Mouse (Mus musculus) MEL (cell line): Measurements from ENCODE around the gene Higd1a. TPM values are rescaled to one million over a fixed set of nuclear protein-coding genes. Genes with fewer than 3 reads are reported as not detected.
A peak's percentile ranks its signal among the peaks of the same experiment; 100 is the strongest.

Source experiments
- DNase-seq: peaks from one replicate; pipeline ENCODE4 v3.0.0; 2011; ENCODE audit warnings: low read depth, low spot score
- H3K27ac ChIP-seq: 2 replicates; pipeline ENCODE4 v1.5.1; 2012; ENCODE audit warnings: low read depth, mild to moderate bottlenecking, control low read depth, low read length, moderate library complexity; ENCODE audit not compliant: control insufficient read depth
- H3K27me3 ChIP-seq, 2 experiments: fragments of 150-350 bp in 1 of 2; sonication (generic) in 1 of 2; 2 replicates each; pipeline ENCODE4 v1.6.1; 2012; ENCODE audit warnings: low read length in 2 of 2, mild to moderate bottlenecking in 2 of 2, improper control_type of control experiment in 1 of 2, moderate library complexity in 1 of 2; ENCODE audit not compliant: insufficient read depth in 2 of 2, control insufficient read depth in 1 of 2
- H3K36me3 ChIP-seq, 2 experiments: 2 replicates each; pipeline ENCODE4 v1.6.1; 2012 to 2014; ENCODE audit warnings: low read length in 2 of 2, improper control_type of control experiment in 1 of 2, inconsistent platforms in 1 of 2, mild to moderate bottlenecking in 1 of 2; ENCODE audit not compliant: insufficient read depth in 2 of 2, control insufficient read depth in 1 of 2
- H3K4me1 ChIP-seq, 2 experiments: fragments of 150-350 bp in 1 of 2; sonication (generic) in 1 of 2; 2 replicates each; pipeline ENCODE4 v1.6.1; 2012; ENCODE audit warnings: low read length in 2 of 2, improper control_type of control experiment in 1 of 2, mild to moderate bottlenecking in 1 of 2; ENCODE audit not compliant: insufficient read depth in 2 of 2, control insufficient read depth in 1 of 2
- H3K4me3 ChIP-seq, 2 experiments: fragments of 150-350 bp in 1 of 2; sonication (generic) in 1 of 2; 2 replicates each; pipeline ENCODE4 v1.5.1; 2012; ENCODE audit warnings: low read depth in 2 of 2, low read length in 2 of 2, mild to moderate bottlenecking in 2 of 2, moderate library complexity in 2 of 2, control low read depth in 1 of 2, improper control_type of control experiment in 1 of 2; ENCODE audit not compliant: control insufficient read depth in 1 of 2, insufficient read depth in 1 of 2
- H3K79me2 ChIP-seq: 2 replicates; pipeline ENCODE4 v1.6.1; 2012; ENCODE audit warnings: mild to moderate bottlenecking, low read length, moderate library complexity; ENCODE audit not compliant: control insufficient read depth, poor library complexity, insufficient read depth
- H3K9ac ChIP-seq: 2 replicates; pipeline ENCODE4 v1.6.1; 2012; ENCODE audit warnings: low read depth, mild to moderate bottlenecking, control low read depth, low read length, moderate library complexity; ENCODE audit not compliant: control insufficient read depth, poor library complexity, severe bottlenecking
- H3K9me3 ChIP-seq: fragments of 150-350 bp; sonication (generic); replicated peaks from 2 replicates; pipeline ENCODE4 v1.6.1; 2012; ENCODE audit warnings: mild to moderate bottlenecking, low read length, improper control_type of control experiment, moderate library complexity; ENCODE audit not compliant: insufficient read depth
- CHD1 ChIP-seq: IDR thresholded peaks from 2 replicates; pipeline ENCODE4 v1.6.1; 2012; ENCODE audit warnings: low read depth, mild to moderate bottlenecking, inconsistent platforms, low read length, improper control_type of control experiment
- ELF1 ChIP-seq: IDR thresholded peaks from 2 replicates; pipeline ENCODE4 v1.6.1; 2014; ENCODE audit warnings: low read depth, mild to moderate bottlenecking, inconsistent platforms, low read length, improper control_type of control experiment, moderate library complexity
- EP300 ChIP-seq, 2 experiments: IDR thresholded peaks; 2 replicates each; pipeline ENCODE4 v1.6.1; 2011; ENCODE audit warnings: improper control_type of control experiment in 2 of 2, low read length in 2 of 2, low read depth in 1 of 2, mild to moderate bottlenecking in 1 of 2
- GABPA ChIP-seq: IDR thresholded peaks from 2 replicates; pipeline ENCODE4 v1.6.1; 2012; ENCODE audit warnings: low read depth, mild to moderate bottlenecking, inconsistent platforms, low read length, improper control_type of control experiment, moderate library complexity
- KAT2A ChIP-seq: conservative IDR thresholded peaks from 2 replicates; pipeline ENCODE4 v1.6.1; 2012; ENCODE audit warnings: low read depth, low read length, improper control_type of control experiment, inconsistent platforms
- MAFK ChIP-seq: IDR thresholded peaks from 2 replicates; pipeline ENCODE4 v1.6.1; 2011; ENCODE audit warnings: low read depth, mild to moderate bottlenecking, low read length, improper control_type of control experiment, borderline replicate concordance
- MAX ChIP-seq: IDR thresholded peaks from 2 replicates; pipeline ENCODE4 v1.6.1; 2011; ENCODE audit warnings: low read length, improper control_type of control experiment
- MYC ChIP-seq: IDR thresholded peaks from 2 replicates; pipeline ENCODE4 v1.6.1; 2011; ENCODE audit warnings: low read depth, mild to moderate bottlenecking, low read length, improper control_type of control experiment, moderate library complexity
- NRF1 ChIP-seq: IDR thresholded peaks from 2 replicates; pipeline ENCODE4 v1.6.1; 2014; ENCODE audit warnings: low read depth, mild to moderate bottlenecking, inconsistent platforms, low read length, improper control_type of control experiment, moderate library complexity; ENCODE audit not compliant: poor library complexity, insufficient read depth, severe bottlenecking
- POLR2A ChIP-seq, 2 experiments: IDR thresholded peaks; 2 replicates each; pipeline ENCODE4 v1.6.1; 2011 to 2012; ENCODE audit warnings: low read length in 2 of 2, mild to moderate bottlenecking in 2 of 2, control low read depth in 1 of 2, improper control_type of control experiment in 1 of 2, low read depth in 1 of 2, moderate library complexity in 1 of 2; ENCODE audit not compliant: control insufficient read depth in 1 of 2, insufficient read depth in 1 of 2, poor library complexity in 1 of 2
- RAD21 ChIP-seq: IDR thresholded peaks from 2 replicates; pipeline ENCODE4 v1.6.1; 2011; ENCODE audit warnings: mild to moderate bottlenecking, low read depth, low read length, improper control_type of control experiment
- RCOR1 ChIP-seq: IDR thresholded peaks from 2 replicates; pipeline ENCODE4 v1.6.1; 2012; ENCODE audit warnings: low read depth, mild to moderate bottlenecking, inconsistent platforms, low read length, improper control_type of control experiment
- SIN3A ChIP-seq: IDR thresholded peaks from 2 replicates; pipeline ENCODE4 v1.6.1; 2012; ENCODE audit warnings: low read length, improper control_type of control experiment, inconsistent platforms
- SMC3 ChIP-seq: IDR thresholded peaks from 2 replicates; pipeline ENCODE4 v1.6.1; 2011; ENCODE audit warnings: low read depth, low read length, improper control_type of control experiment
- TAL1 ChIP-seq: IDR thresholded peaks from 2 replicates; pipeline ENCODE4 v1.6.1; 2012; ENCODE audit warnings: mild to moderate bottlenecking, inconsistent platforms, low read length, moderate library complexity, mixed read lengths
- TBP ChIP-seq: IDR thresholded peaks from 2 replicates; pipeline ENCODE4 v1.8.0; 2011; ENCODE audit warnings: low read depth, low read length, improper control_type of control experiment
- TCF12 ChIP-seq: IDR thresholded peaks from 2 replicates; pipeline ENCODE4 v1.6.1; 2014; ENCODE audit warnings: low read depth, mild to moderate bottlenecking, inconsistent platforms, low read length, improper control_type of control experiment, moderate library complexity
- UBTF ChIP-seq: IDR thresholded peaks from 2 replicates; pipeline ENCODE4 v1.6.1; 2012; ENCODE audit warnings: low read depth, mild to moderate bottlenecking, inconsistent platforms, low read length, improper control_type of control experiment, moderate library complexity, borderline replicate concordance; ENCODE audit not compliant: insufficient read depth
- USF1 ChIP-seq: IDR thresholded peaks from 2 replicates; pipeline ENCODE4 v1.6.1; 2014; ENCODE audit warnings: low read depth, mild to moderate bottlenecking, inconsistent platforms, low read length, improper control_type of control experiment, moderate library complexity
- ZMIZ1 ChIP-seq: IDR thresholded peaks from 2 replicates; pipeline ENCODE4 v1.6.1; 2012; ENCODE audit warnings: low read depth, mild to moderate bottlenecking, inconsistent platforms, low read length, improper control_type of control experiment, moderate library complexity
- polyA plus RNA-seq, 2 experiments: library from polyadenylated mRNA; stranded (reverse) in 1 of 2; unstranded in 1 of 2; fragments of >175 nt in 1 of 2; fragments of >200 nt in 1 of 2; gene quantifications; 2 replicates each; pipeline versions ENCODE4 v1.2.1 to v1.2.4; 2012; ENCODE audit warnings: low replicate concordance in 2 of 2, low read depth in 1 of 2; ENCODE audit not compliant: insufficient read length in 2 of 2, insufficient read depth in 1 of 2, missing spikeins in 1 of 2
- total RNA-seq: library from RNA; depleted of rRNA; stranded (reverse); fragments of 300-350 nt; gene quantifications from 2 replicates; pipeline ENCODE4 v1.2.3, GENCODE M21; 2012

Higd1a gene
- total and polyA plus RNA-seq, 3 experiments, result 142 to 177 TPM; not detected in 1

DNA sequence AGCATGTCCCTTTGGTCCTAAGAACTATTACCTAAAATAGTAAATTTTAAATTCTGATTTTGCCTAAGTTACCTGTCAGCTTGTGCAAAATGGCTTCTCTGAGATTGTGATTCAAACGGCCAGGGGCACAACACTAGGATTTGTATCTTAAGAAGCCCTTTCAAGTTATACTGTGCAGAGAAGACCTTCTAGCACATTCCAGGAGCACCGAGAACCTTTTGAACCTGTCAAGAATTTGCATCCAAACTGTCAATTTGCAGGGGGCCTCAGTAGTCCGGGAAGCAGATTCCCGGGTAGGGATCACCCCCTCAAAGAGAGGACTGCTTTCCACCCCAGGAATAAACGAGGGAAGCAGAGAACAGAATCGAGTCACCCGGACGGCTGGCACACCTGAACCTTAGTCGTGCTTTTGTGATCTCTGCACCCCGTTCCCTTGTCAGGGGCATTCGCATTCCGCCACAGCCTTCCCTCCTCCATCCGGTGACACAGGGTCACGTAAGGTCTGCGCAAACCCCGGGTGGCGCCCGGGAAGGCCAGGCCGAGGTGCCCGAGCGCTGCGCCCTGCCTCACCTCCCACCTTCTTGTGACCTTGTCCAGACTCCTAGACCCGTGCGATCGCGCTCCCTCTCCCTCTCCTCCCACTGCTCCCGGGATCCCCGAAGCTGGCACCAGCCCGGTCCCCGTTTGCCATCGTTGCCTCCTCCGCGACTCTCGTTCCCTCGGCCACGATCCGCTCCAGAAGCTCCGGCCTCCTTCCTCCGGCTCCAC is 1.3 kb downstream of the Higd1a start:
- Histone ChIP-seq H3K4me3 (peak overlapping the region; percentile 92 to 93), H3K9me3 (no peaks in the 10 kb centered on the region), H3K9ac (peak overlapping the region; percentile 85), H3K36me3 (peaks cover 5 to 22% of the 10 kb centered on the region in 2 experiments; a peak in 3 of 4 replicates), H3K4me1 (peaks cover 6 to 10% of the 10 kb centered on the region in 2 experiments), H3K79me2 (peaks cover 24% of the 10 kb centered on the region), H3K27ac (peak overlapping the region; percentile 34), H3K27me3 (no peaks in the 10 kb centered on the region)
- TF ChIP-seq EP300 (IDR thresholded peaks at IDR 0.05; ENCODE audit: low read depth in 1 of 2, low read length in 2 of 2) (no peak), SIN3A (peak; percentile 9; the same call in 1 of the 2 replicates), ELF1 (no peak), CHD1 (peak; percentile 66; the same call in 1 of the 2 replicates)
- DNase-seq, result peak; percentile 46

DNA sequence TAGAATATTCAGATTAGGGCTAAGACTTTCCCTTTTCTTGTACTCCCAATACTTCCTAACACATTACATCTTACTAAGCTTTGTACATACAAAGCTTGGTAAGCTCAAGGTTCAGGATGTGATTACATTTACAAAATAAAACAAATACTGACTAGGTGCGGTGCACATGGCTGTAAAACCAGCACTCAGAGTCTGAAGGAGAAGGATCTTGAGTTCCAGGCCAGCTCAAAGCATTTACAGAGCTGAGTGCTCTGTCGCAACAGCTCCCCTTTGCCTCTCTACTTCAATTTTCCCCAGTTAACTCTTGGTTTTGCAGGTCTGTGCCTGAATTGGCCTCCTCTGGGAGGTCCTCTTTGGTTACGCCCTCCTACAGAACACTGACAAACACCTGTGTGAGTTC is 3.9 kb downstream of the Higd1a start:
- H3K4me1 ChIP-seq, result peaks cover 6 to 10% of the 10 kb centered on the region in 2 experiments
- H3K36me3 ChIP-seq, result peaks cover 15 to 22% of the 10 kb centered on the region in 2 experiments
- no peaks in the 10 kb centered on the region for H3K27me3 ChIP-seq
- no peak overlapping the region for H3K4me3 ChIP-seq
- DNase-seq, result no peak
- peaks cover 24% of the 10 kb centered on the region for H3K79me2 ChIP-seq
- H3K9me3 ChIP-seq, result no peaks in the 10 kb centered on the region
- H3K27ac ChIP-seq, result no peak overlapping the region
- no peak for TF ChIP-seq USF1
- no peak for TF ChIP-seq NRF1
- no peak for TF ChIP-seq MYC
- no peak for TF ChIP-seq GABPA
- TF ChIP-seq RAD21, result no peak
- TF ChIP-seq EP300 (IDR thresholded peaks at IDR 0.05; ENCODE audit: low read depth in 1 of 2, low read length in 2 of 2), result no peak
- no peak for TF ChIP-seq TAL1
- no peak for TF ChIP-seq UBTF
- TF ChIP-seq TCF12, result no peak
- TF ChIP-seq SMC3, result no peak
- no peak for TF ChIP-seq SIN3A
- no peak for TF ChIP-seq MAX
- TF ChIP-seq MAFK, result no peak
- no peak for TF ChIP-seq RCOR1
- no peak for TF ChIP-seq TBP
- TF ChIP-seq POLR2A (IDR thresholded peaks at IDR 0.05; ENCODE audit: control insufficient read depth in 1 of 2, insufficient read depth in 1 of 2, low read depth in 1 of 2, low read length in 2 of 2, poor library complexity in 1 of 2), result no peak
- no peak for TF ChIP-seq KAT2A
- no peak for TF ChIP-seq ZMIZ1
- TF ChIP-seq, all 39 proteins: peak for 0
- H3K9ac ChIP-seq, result no peak overlapping the region
